Mouse (Mus musculus) gastrocnemius, adult 2 months (tissue): ENCODE measurements around the gene Sgta. TPM values are rescaled to one million over a fixed set of nuclear protein-coding genes. Genes with fewer than 3 reads are reported as not detected.

Experiments
- DNase-seq: peaks from one replicate; pipeline ENCODE4 v3.0.0; 2022
- H3K27ac ChIP-seq: fragments of 200-600 bp; 2 replicates; pipeline ENCODE4 v1.8.1; 2022; ENCODE audit warnings: mild to moderate bottlenecking
- H3K4me3 ChIP-seq: fragments of 200-600 bp; 2 replicates; pipeline ENCODE4 v1.8.1; 2022; ENCODE audit warnings: mild to moderate bottlenecking, moderate library complexity
- CTCF ChIP-seq: fragments of 200-600 bp; IDR thresholded peaks from 2 replicates; pipeline ENCODE4 v1.8.1; 2022; ENCODE audit warnings: antibody characterized with exemption, mild to moderate bottlenecking, moderate library complexity
- intact Hi-C: fragments of 180-260 bp; cut with DNase I; formaldehyde crosslinking; loops from one replicate; pipeline ENCODE4 v1.15.1; 2025
- total RNA-seq, 2 experiments: library from RNA; stranded (reverse); gene quantifications; 2 replicates each; pipeline ENCODE4 v1.2.3; 2021

Sgta gene
- total RNA-seq, 2 experiments from 2014 or later = 100 TPM

GRCm38 (mm10) chr10:81025639-81026275 lies 34.2 kb downstream of the Sgta start, which contains the start of gene Diras1:
Diras1 (minus strand) TSS chr10:81025662.
- TF ChIP-seq CTCF = no peak
- Histone ChIP-seq H3K4me3 (peak within 1 kb of the TSS; percentile 55), H3K27ac (no peak within 1 kb of the TSS)
- intact Hi-C loops = no loop called here
- no peak for DNase-seq

DNA sequence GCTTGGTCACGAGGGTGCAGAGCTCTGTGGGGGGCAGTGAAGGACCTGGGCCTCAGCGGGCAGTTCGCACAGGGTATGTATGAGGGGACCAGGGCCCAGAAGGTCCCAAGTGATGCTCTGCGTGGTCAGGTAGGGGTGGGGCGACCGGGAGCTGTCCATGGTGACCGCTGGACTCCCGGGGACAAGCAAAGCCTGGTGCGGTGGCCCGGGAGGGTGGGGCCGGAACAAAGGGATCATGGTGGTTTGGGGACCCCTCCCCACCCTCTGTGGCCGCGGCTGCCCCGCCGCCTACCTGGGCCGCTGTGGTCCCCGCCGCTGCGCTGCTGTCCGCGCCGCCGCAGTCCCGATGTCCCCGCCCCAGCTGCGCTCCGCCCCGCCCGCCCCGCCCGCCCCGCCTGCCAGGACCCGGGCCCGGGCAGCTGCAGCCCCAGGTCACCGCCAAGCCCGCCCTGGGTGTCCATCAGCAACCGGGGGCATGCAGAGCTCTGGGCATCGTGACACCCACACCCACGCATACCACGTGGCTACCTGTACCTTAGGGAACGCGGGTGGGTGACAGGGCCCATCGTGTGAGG lies 34.8 kb downstream of the Sgta start:
- TF ChIP-seq CTCF = no peak
- DNase-seq = no peak
- H3K27ac ChIP-seq = no peak overlapping the region
- intact Hi-C loops = no loop called here
- peak overlapping the region; percentile 55 for H3K4me3 ChIP-seq

DNA sequence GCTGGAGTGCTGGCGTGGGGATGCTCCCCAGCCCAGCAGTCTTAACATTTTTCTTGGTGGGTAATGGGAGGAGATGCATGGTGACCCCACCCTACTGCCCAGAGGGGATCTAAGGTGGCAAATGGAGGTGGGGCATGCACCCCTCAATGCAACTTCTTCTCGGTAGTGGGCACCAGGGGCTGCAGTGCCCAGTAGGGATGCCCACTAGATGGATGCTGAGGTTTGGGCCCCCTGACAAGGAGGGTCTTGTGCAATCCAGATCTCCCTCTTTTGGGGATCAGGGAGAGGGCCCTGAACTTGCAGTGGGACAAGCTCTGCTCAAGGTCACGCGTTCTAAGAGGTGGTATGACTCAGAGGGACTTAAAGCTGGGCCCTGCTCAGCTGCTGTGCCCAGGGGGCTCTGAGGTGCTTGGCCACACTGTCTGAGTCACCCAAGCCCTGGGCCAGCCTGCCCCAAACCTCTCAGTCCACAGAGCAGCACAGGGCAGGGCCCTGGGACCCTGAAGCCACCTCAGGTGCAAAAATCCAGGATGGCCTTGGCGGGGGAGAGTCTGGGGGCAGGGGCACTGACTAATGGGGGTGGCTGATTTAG lies 35.5 kb downstream of the Sgta start:
- DNase-seq = no peak
- intact Hi-C loops = no loop called here
- Histone ChIP-seq H3K27ac (no peak overlapping the region), H3K4me3 (no peak overlapping the region)
- TF ChIP-seq CTCF = no peak

- H3K27ac ChIP-seq = no peak overlapping the region
- no peak overlapping the region for H3K4me3 ChIP-seq
- TF ChIP-seq CTCF = peak; percentile 20; the same call in 1 of the 2 replicates
- intact Hi-C loops = no loop called here
- DNase-seq = no peak
Observed at GRCm38 (mm10) chr10:81022744-81023143, 37.2 kb downstream of the Sgta start.

- no peak overlapping the region for H3K27ac ChIP-seq
- no peak for TF ChIP-seq CTCF
- intact Hi-C loops = no loop called here
- H3K4me3 ChIP-seq = peak overlapping the region; percentile 21; the same call in 1 of the 2 replicates
- DNase-seq = no peak
Observed at GRCm38 (mm10) chr10:81021547-81022110, 38.4 kb downstream of the Sgta start.

- TF ChIP-seq CTCF = no peak
- H3K27ac ChIP-seq = no peak overlapping the region
- intact Hi-C loops = no loop called here
- no peak for DNase-seq
- no peak overlapping the region for H3K4me3 ChIP-seq
Observed at GRCm38 (mm10) chr10:81020207-81020606, 39.8 kb downstream of the Sgta start.

DNA sequence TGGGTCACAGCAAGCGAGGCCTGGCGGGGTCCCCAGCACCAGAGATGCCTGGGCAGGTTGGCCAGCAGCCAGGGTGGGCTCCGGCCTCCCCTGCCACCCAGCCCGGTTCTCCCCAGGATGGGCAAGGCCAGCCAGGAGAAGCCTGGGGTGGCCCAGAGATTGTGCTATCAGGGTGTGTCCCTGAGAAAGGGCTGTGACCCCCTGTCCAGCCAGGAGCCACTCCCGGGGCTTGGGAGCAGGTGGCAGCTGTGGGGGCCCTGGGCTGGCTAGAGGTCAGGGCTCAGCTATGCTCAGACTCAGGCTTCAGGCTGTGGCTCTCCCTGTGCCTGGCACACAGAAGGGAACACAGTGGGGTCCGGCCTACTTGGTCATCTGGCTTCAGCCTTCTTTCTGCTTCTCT lies 40.3 kb downstream of the Sgta start:
- no peak overlapping the region for H3K4me3 ChIP-seq
- no peak for DNase-seq
- intact Hi-C loops = no loop called here
- no peak overlapping the region for H3K27ac ChIP-seq
- no peak for TF ChIP-seq CTCF

GRCm38 (mm10) chr10:81018326-81018725 lies 41.7 kb downstream of the Sgta start:
- Histone ChIP-seq H3K4me3 (no peak overlapping the region), H3K27ac (no peak overlapping the region)
- peak; percentile 67 for DNase-seq
- intact Hi-C loops = no loop called here
- no peak for TF ChIP-seq CTCF

GRCm38 (mm10) chr10:81016645-81017044 lies 43.3 kb downstream of the Sgta start:
- H3K4me3 ChIP-seq = no peak overlapping the region
- no peak; the same call in 1 of the 2 replicates for TF ChIP-seq CTCF
- peak; percentile 79 for DNase-seq
- intact Hi-C loops = loop anchor here (1.0 to 2.0 kb wide), 3 partner anchors 20 to 66 kb away; partner anchors contain the start of gene Slc39a3
- no peak overlapping the region for H3K27ac ChIP-seq

GRCm38 (mm10) chr10:81015666-81016065 lies 44.3 kb downstream of the Sgta start:
- Histone ChIP-seq H3K4me3 (no peak overlapping the region), H3K27ac (no peak overlapping the region)
- intact Hi-C loops = loop anchor here (1.0 to 2.0 kb wide), 3 partner anchors 21 to 67 kb away; partner anchors contain the start of gene Slc39a3
- no peak for TF ChIP-seq CTCF
- DNase-seq = no peak

DNA sequence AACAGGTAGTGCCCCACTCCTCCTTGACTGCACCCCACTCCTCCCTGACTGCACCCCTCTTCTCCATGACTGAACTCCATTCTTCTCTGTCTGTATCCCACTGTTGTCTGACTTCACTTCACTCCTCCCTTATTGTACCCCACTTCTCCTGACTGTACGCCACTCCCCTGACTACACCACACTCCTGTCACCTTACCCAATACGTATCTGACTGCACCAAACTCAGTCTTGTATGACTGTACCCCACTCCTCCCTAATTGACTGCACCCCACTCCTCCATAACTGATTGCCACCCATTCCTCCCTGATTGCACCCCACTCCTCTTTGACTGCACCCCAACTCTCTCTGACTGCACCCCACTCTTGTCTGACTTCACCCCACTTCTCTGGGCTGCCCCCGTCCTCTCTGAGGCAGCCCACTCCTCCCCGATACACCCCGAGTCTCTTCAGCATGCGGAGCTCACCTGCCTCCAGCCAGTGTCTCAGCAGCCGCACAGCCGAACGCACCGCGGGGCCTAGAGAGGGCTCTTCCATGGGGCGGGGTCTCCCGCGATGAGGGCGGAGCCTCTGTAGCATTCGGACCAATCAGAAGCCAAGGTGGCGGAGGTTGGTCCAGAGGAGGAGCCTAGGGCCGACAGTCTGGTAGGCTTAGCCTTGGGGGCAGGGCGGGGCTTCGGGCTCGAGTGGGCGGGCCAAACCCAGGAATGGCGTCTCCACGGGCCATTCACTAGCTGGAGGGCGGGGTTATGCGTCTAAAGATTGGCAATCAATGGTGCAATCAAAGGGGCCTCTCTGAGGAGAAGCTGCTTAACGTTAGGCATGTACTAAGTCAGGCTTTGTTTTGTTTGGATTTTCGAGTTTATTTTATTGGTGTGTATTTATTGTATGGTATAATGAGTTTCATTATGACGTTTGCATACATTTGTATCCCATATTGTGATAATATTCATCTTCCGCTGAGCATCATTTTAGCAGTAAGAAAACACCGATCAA lies 45.3 kb downstream of the Sgta start, which contains the start of gene Gng7:
Gene Gng7 (minus strand): TSS at position 553 of the 992 bp plus-strand sequence.
- no peak for TF ChIP-seq CTCF
- Histone ChIP-seq H3K4me3 (peak within 1 kb of the TSS; percentile 71), H3K27ac (peak within 1 kb of the TSS; percentile 68)
- DNase-seq = peak; percentile 98
- intact Hi-C loops = no loop called here

DNA sequence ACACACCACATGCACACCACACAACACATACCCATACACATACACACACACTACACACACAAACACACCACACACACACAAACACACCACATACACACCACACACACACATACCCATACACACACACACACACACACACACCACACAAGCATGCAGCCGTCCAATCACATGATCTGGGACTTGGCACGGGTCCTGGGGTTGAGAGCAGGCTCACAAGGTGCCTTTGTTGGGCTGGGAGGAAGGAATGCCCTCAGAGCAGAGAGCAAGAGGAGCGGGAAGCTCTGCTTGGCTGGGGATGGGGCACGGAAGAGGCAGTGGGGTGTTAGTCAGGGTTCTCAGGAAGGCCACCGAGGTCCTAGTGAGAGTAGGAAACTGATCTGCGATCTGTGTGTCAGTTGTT lies 49.1 kb downstream of the Sgta start:
- Histone ChIP-seq H3K4me3 (no peak overlapping the region), H3K27ac (no peak overlapping the region)
- no peak for DNase-seq
- intact Hi-C loops = no loop called here
- TF ChIP-seq CTCF = no peak
